Mouse (Mus musculus) ES-Bruce4 (cell line): ENCODE data around the gene C1qtnf4.

Experiments used
- CTCF ChIP-seq: IDR thresholded peaks from one replicate; pipeline ENCODE4 v1.8.1; 2011; ENCODE audit warnings: low read depth, low read length
- EP300 ChIP-seq: IDR thresholded peaks from 2 replicates; pipeline ENCODE4 v1.6.1; 2011; ENCODE audit warnings: low read depth, low read length; ENCODE audit not compliant: insufficient read depth
- POLR2A ChIP-seq: IDR thresholded peaks from one replicate; pipeline ENCODE4 v1.8.1; 2011; ENCODE audit warnings: low read length; ENCODE audit not compliant: insufficient read depth

DNA sequence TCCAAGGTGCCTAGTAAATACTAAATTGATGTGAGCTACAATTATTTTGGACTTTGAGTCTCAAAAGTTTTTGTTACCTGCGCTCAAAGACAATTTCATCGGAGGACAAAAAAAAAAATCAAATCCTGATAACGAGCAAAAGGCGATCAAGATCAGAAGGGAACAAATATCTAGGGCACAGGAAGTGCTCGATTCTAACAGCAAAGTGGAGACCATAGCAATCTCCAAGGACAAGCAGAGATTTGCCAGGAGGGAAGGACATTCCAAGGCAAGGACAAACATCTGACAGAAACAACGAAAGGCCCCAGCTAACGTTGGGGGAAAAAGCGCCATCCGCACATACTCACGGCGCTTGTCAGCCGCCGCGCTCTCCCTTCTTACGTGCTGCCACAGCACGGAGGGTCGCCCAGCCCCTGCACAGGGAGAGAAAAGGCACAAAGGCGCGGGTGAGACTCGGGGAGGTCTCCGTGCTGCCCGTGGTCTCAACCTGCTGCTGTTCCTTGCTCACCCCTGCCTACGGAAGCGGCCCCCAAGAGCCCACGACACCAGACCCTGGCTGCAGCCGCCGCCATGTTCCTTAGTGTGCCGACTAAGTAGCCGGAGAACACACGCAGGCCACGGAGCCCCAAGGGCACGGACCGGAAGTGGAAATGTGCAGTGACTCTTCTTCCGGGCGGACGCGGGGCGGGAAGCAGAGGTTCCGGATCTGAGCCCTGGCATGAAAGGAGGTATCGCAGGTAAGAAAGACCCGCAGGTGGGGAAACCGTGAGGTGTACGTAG is 18.6 kb downstream of the C1qtnf4 start, which contains the start of the genes Kbtbd4 and Ndufs3:
- peak; percentile 65 for TF ChIP-seq POLR2A
- TF ChIP-seq CTCF, result no peak
- TF ChIP-seq EP300, result 0 out of 2 replicates have a peak, but pooled peaks have one; percentile 24
